Mouse (Mus musculus): ENCODE results near the gene Pip5k1c.

DNA sequence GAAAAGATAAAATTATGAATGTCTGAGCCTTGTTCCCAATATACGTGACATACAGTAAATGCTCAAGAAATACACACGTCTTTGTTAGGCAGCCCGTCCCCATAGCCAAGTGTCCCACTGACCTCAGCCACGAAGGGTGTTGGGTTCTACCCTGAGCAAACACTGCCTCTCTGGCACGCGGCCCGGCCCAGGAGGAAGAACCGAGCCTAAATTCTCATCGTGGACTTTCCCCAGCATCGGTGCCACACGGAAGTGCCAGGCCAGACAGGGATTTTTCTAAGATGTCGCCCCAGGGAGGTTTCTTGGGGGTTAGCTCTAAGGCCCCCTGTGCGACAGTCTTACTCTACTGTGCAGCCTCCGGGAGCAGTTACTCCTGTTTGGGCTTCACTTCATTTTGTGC, 3.0 kb upstream of the Pip5k1c start:
- no peak for TF ChIP-seq POLR2A (IDR thresholded peaks at IDR 0.05; ENCODE audit: insufficient read depth, low read depth, low read length)
- no peak for TF ChIP-seq CTCF (IDR thresholded peaks at IDR 0.05; ENCODE audit: insufficient read depth, low read depth, low read length)

Data from olfactory bulb, adult 2 months (tissue).